Mouse (Mus musculus): ENCODE results near the gene Adamtsl1.

GRCm38 (mm10) chr4:85768107-85768506 lies 254.1 kb downstream of the Adamtsl1 start:
- TF ChIP-seq CTCF (IDR thresholded peaks at IDR 0.05; ENCODE audit: low read depth) = no peak
- TF ChIP-seq EP300 (IDR thresholded peaks at IDR 0.05; ENCODE audit: low read depth) = no peak

Data from liver, postnatal 0 days (tissue).